8 mouse cellular contexts compared by ENCODE assay signal in genomic region chr15:85207763-85208162, GRCm38 (mm10). TPM values are rescaled to one million over a fixed set of nuclear protein-coding genes. Genes with fewer than 3 reads are reported as not detected.
DNase-seq lines count a peak whose midpoint lies in the region; ATAC-seq and TF ChIP-seq lines count a peak whose summit lies in the region.

No protein-coding gene starts in this region.

- ATAC-seq in hindbrain, postnatal 0 days, result peak; percentile 52
- ATAC-seq in limb, embryonic 13.5 days (ENCODE audit: low FRiP score, low read depth), result no peak; the same call in 1 of the 2 replicates

- no peaks in the 10 kb centered on the region for H3K9me3 ChIP-seq in hindbrain, postnatal 0 days (ENCODE audit: low read length)
- peaks cover 17% of the 10 kb centered on the region; the same call in 1 of the 2 replicates for H3K9me3 ChIP-seq in limb, embryonic 13.5 days

- intact Hi-C loops in gastrocnemius, postnatal 14 days (cut with DNase I; ENCODE audit: low total_unique reads), result no loop called here

- no peak for TF ChIP-seq POLR2A in olfactory bulb, adult 2 months (IDR thresholded peaks at IDR 0.05; ENCODE audit: insufficient read depth, low read depth, low read length)

- no peak for TF ChIP-seq CTCF in hindbrain, postnatal 0 days (IDR thresholded peaks at IDR 0.05; ENCODE audit: low read depth)
- TF ChIP-seq CTCF in olfactory bulb, adult 2 months (IDR thresholded peaks at IDR 0.05; ENCODE audit: insufficient read depth, low read depth, low read length), result no peak

- peak; percentile 53 for DNase-seq in adrenal gland, postnatal 10 days
- DNase-seq in adrenal gland, postnatal 25 days, result no peak
- DNase-seq in R1 (ENCODE audit: low read depth, low spot score) (peak; percentile 59), adipocyte (ENCODE audit: low spot score) (no peak)
- DNase-seq in gastrocnemius, postnatal 14 days, result peak; percentile 59
- peak; percentile 72 for DNase-seq in hindbrain, postnatal 0 days (ENCODE audit: low spot score)

- H3K36me3 ChIP-seq in hindbrain, postnatal 0 days (ENCODE audit: insufficient read depth, low read length), result no peaks in the 10 kb centered on the region
- H3K36me3 ChIP-seq in limb, embryonic 13.5 days, result peaks cover 34% of the 10 kb centered on the region

- no peaks in the 10 kb centered on the region for H3K27me3 ChIP-seq in hindbrain, postnatal 0 days (ENCODE audit: insufficient read depth, low read length)
- H3K27me3 ChIP-seq in limb, embryonic 13.5 days, result no peaks in the 10 kb centered on the region

- peak overlapping the region; percentile 75 for H3K27ac ChIP-seq in hindbrain, postnatal 0 days
- peak overlapping the region; percentile 93 for H3K27ac ChIP-seq in limb, embryonic 13.5 days
- peak overlapping the region; percentile 40; the same call in 1 of the 2 replicates for H3K27ac ChIP-seq in olfactory bulb, adult 2 months (ENCODE audit: insufficient read depth, low read depth, low read length)

- H3K9ac ChIP-seq in hindbrain, postnatal 0 days (replicated peaks; ENCODE audit: low read length), result no peak overlapping the region
- peak overlapping the region; percentile 92 for H3K9ac ChIP-seq in limb, embryonic 13.5 days

- 6% methylated on average over 2 of the region's 2 CpGs for WGBS in hindbrain, postnatal 0 days
- 3% methylated on average over 2 of the region's 2 CpGs for WGBS in limb, embryonic 13.5 days
- 42% methylated on average over 2 of the region's 2 CpGs for WGBS in olfactory bulb, adult 2 months

- H3K4me3 ChIP-seq in hindbrain, postnatal 0 days (ENCODE audit: low read length), result peak overlapping the region; percentile 19; the same call in 1 of the 2 replicates
- H3K4me3 ChIP-seq in limb, embryonic 13.5 days, result peak overlapping the region; percentile 78
- no peak overlapping the region for H3K4me3 ChIP-seq in olfactory bulb, adult 2 months (ENCODE audit: insufficient read depth, low read depth, low read length)

- H3K4me2 ChIP-seq in hindbrain, postnatal 0 days (ENCODE audit: low read depth, low read length), result peak overlapping the region; percentile 72
- peak overlapping the region; percentile 87 for H3K4me2 ChIP-seq in limb, embryonic 13.5 days (replicated peaks)

- 0 out of 2 replicates have a peak, but pooled peaks cover 2% of the 10 kb centered on the region for H3K4me1 ChIP-seq in hindbrain, postnatal 0 days (ENCODE audit: insufficient read depth, low read length)
- H3K4me1 ChIP-seq in limb, embryonic 13.5 days, result peaks cover 45% of the 10 kb centered on the region
- H3K4me1 ChIP-seq in olfactory bulb, adult 2 months (ENCODE audit: control insufficient read depth, insufficient read depth, low read length), result peaks cover 26% of the 10 kb centered on the region

RNA-seq across cellular contexts. Expression of gene Fbln1, which starts 2.0 kb away (rescaled TPM):
- 10 to 100 TPM; 44.1 to 46.3 TPM for total RNA-seq in adrenal gland, postnatal 10 days (2021)
- 33.0 and 37.1 TPM in 2 replicates for total RNA-seq in adrenal gland, postnatal 25 days (2021)
- total RNA-seq in gastrocnemius, postnatal 14 days (2021), result 10 to 100 TPM; 12.2 to 15.3 TPM
- 68.4 and 73.9 TPM in 2 replicates for total RNA-seq in hindbrain, postnatal 0 days (2014; rRNA removed)
- polyA plus RNA-seq in hindbrain, postnatal 0 days (2015; fragmentation: Nextera tagmentation; extraction: Ambion mirVana), result 48.3 and 52.1 TPM in 2 replicates
- polyA plus RNA-seq in limb, embryonic 13.5 days (2015; fragmentation: Nextera tagmentation; extraction: Ambion mirVana), result 217 and 232 TPM in 2 replicates
- not detected in 2 replicates for polyA plus RNA-seq in olfactory bulb, adult 2 months (2012; ENCODE audit: insufficient read depth, insufficient read length, low replicate concordance, missing spikeins)

Comparison
In these comparisons a context has a peak if more than half of its experiments do, and no peak if none do; other contexts are left out.
1. DNase-seq: peak in adrenal gland, postnatal 10 days (single experiment), R1 (single experiment), gastrocnemius, postnatal 14 days (single experiment) and hindbrain, postnatal 0 days (single experiment); none in adrenal gland, postnatal 25 days (single experiment) and adipocyte (single experiment).
2. H3K27ac ChIP-seq: peak in every context shown above with its lines; median percentile 93 in limb, embryonic 13.5 days; 75 in hindbrain, postnatal 0 days; 40 in olfactory bulb, adult 2 months.